ENCODE assay signal across 27 mouse cellular contexts in genomic region chr8:90356729-90357128, GRCm38 (mm10). TPM values are rescaled to one million over a fixed set of nuclear protein-coding genes. Genes with fewer than 3 reads are reported as not detected.
DNase-seq lines count a peak whose midpoint lies in the region; ATAC-seq and TF ChIP-seq lines count a peak whose summit lies in the region.
"Had no signal": no experiment of that assay in that cellular context is flagged by ENCODE, and none has a peak within 500 bp of the region (broad histone marks: within the 10 kb centered on the region; RNA-seq: fewer than 3 reads in every experiment).

No protein-coding gene starts in this region.

- peak; percentile 76 for ATAC-seq in megakaryocyte, adult 5-6 weeks (ENCODE audit: poor library complexity, severe bottlenecking)
- ATAC-seq: CD4-positive, CD25-positive, alpha-beta regulatory T cell, adult 4 months; forebrain, embryonic 13.5 days; intestine, embryonic 16.5 days; midbrain, embryonic 13.5 days had no signal

- 6% methylated on average over 3 of the region's 3 CpGs for WGBS in thymus, adult 2 months

- peak; percentile 32 for DNase-seq in thymus, adult 2 months
- DNase-seq in thymus, adult 18-20 months, result no peak
- DNase-seq in thymus, postnatal 14 days, result peak; percentile 52
- no peak for DNase-seq in urinary bladder, postnatal 10 days (ENCODE audit: low spot score)
- DNase-seq in retina, postnatal 1 day, result no peak
- no peak for DNase-seq in kidney, adult 8-10 months
- DNase-seq: adrenal gland, postnatal 25 days; cerebellum, adult 2 months; cerebellum, postnatal 25 days; gastrocnemius, postnatal 25 days; heart, adult 2 months; kidney, adult 9 months; kidney, postnatal 10 days; layer of hippocampus, adult 9-11 months; liver; lung, adult 2 months; lung, postnatal 10 days; right cerebral cortex, postnatal 14 days had no signal

- peaks cover 9% of the 10 kb centered on the region for H3K4me1 ChIP-seq in thymus, adult 2 months (replicated peaks; ENCODE audit: control insufficient read depth, insufficient read depth, low read length)
- H3K4me1 ChIP-seq: heart, embryonic 12.5 days; stomach, embryonic 15.5 days had no signal

- no peak for TF ChIP-seq CTCF in thymus, adult 2 months (IDR thresholded peaks at IDR 0.05; ENCODE audit: borderline replicate concordance, control insufficient read depth, extremely low read depth, insufficient read depth, low read length, poor library complexity)

- peak overlapping the region; percentile 72 for H3K27ac ChIP-seq in thymus, adult 2 months (ENCODE audit: control insufficient read depth, insufficient read depth, low read length)
- H3K27ac ChIP-seq: forebrain, embryonic 13.5 days; heart, adult 2 months; hindbrain, embryonic 10.5 days; liver, embryonic 14.5 days; midbrain, embryonic 13.5 days; stomach, embryonic 15.5 days had no signal

- no peak overlapping the region for H3K4me3 ChIP-seq in thymus, adult 2 months (ENCODE audit: control insufficient read depth, insufficient read depth, low read length)
- H3K4me3 ChIP-seq: forebrain, embryonic 13.5 days; heart, adult 2 months; heart, embryonic 12.5 days; hindbrain, embryonic 10.5 days; midbrain, embryonic 13.5 days; stomach, embryonic 15.5 days had no signal

- H3K27me3 ChIP-seq in thymus, adult 2 months (ENCODE audit: control insufficient read depth, insufficient read depth, low read length), result no peaks in the 10 kb centered on the region
- H3K27me3 ChIP-seq: heart, embryonic 12.5 days; midbrain, embryonic 13.5 days; stomach, embryonic 15.5 days had no signal

- H3K36me3 ChIP-seq in thymus, adult 2 months (ENCODE audit: control insufficient read depth, insufficient read depth, low read length), result no peaks in the 10 kb centered on the region
- H3K36me3 ChIP-seq: heart, embryonic 12.5 days; hindbrain, embryonic 10.5 days; midbrain, embryonic 13.5 days; stomach, embryonic 15.5 days had no signal

- no peak for TF ChIP-seq POLR2A in thymus, adult 2 months (IDR thresholded peaks at IDR 0.05; ENCODE audit: control insufficient read depth, extremely low read depth, insufficient read depth, low read length, poor library complexity)

RNA-seq across cellular contexts. Expression of gene Tox3, which starts 8.6 kb away (rescaled TPM):
- polyA plus RNA-seq in thymus, adult 2 months (2012; rRNA removed), result 7.8 and 8.4 TPM in 2 replicates
- total RNA-seq in megakaryocyte, adult 5-6 weeks (2015), result 0.80 and 1.4 TPM in 2 replicates
- 0.07 and 0.73 TPM in 2 replicates for total RNA-seq in megakaryocyte, adult 5-6 weeks (2017)
- polyA plus RNA-seq: CD4-positive, CD25-positive, alpha-beta regulatory T cell, adult 4 months had no signal

Comparison
In these comparisons a context has a peak if more than half of its experiments do, and no peak if none do; other contexts are left out.
1. DNase-seq: peak in thymus, adult 2 months (single experiment) and thymus, postnatal 14 days (single experiment); none in thymus, adult 18-20 months (0 of 2), urinary bladder, postnatal 10 days (single experiment), retina, postnatal 1 day (single experiment) and kidney, adult 8-10 months (0 of 2).